Mouse (Mus musculus) liver, embryonic 16.5 days (tissue): ENCODE data around the gene Ctnna2. TPM values are rescaled to one million over a fixed set of nuclear protein-coding genes. Genes with fewer than 3 reads are reported as not detected.

Experiments used
- ATAC-seq: fragments of 200-750 bp; cut with Nextera tagmentation; 2 replicates; pipeline ENCODE4 v1.8.0; 2017; ENCODE audit warnings: low read depth, mild to moderate bottlenecking, moderate number of reproducible peaks, moderate library complexity
- H3K27ac ChIP-seq: fragments of 300-500 bp; sonication (generic); 2 replicates; pipeline ENCODE4 v1.5.1; 2014; ENCODE audit warnings: mild to moderate bottlenecking, low read length
- H3K27me3 ChIP-seq: fragments of 300-500 bp; sonication (generic); 2 replicates; pipeline ENCODE4 v1.6.1; 2014; ENCODE audit warnings: low read depth, low read length, mixed read lengths; ENCODE audit not compliant: control insufficient read depth, insufficient read depth
- H3K36me3 ChIP-seq: fragments of 300-500 bp; sonication (generic); 2 replicates; pipeline ENCODE4 v1.6.1; 2014; ENCODE audit warnings: mild to moderate bottlenecking; ENCODE audit not compliant: control insufficient read depth, insufficient read depth
- H3K4me1 ChIP-seq: fragments of 300-500 bp; sonication (generic); 2 replicates; pipeline ENCODE4 v1.6.1; 2014; ENCODE audit warnings: low read depth, low read length, mixed read lengths; ENCODE audit not compliant: control insufficient read depth
- H3K4me2 ChIP-seq: fragments of 300-500 bp; sonication (generic); 2 replicates; pipeline ENCODE4 v1.6.1; 2014; ENCODE audit warnings: low read depth, low read length, mixed read lengths
- H3K4me3 ChIP-seq: fragments of 300-500 bp; sonication (generic); 2 replicates; pipeline ENCODE4 v1.5.1; 2014; ENCODE audit warnings: low read depth, mild to moderate bottlenecking, low read length
- H3K9ac ChIP-seq: fragments of 300-500 bp; sonication (generic); 2 replicates; pipeline ENCODE4 v1.6.1; 2014; ENCODE audit warnings: low read depth, low read length
- H3K9me3 ChIP-seq: fragments of 300-500 bp; sonication (generic); replicated peaks from 2 replicates; pipeline ENCODE4 v1.6.1; 2016; ENCODE audit warnings: low read length; ENCODE audit not compliant: control insufficient read depth
- WGBS: fragments of 180-500 bp; shearing (Covaris S2); extraction: QIAGEN DNeasy Blood & Tissue Kit; methylation state at CpG from one replicate; pipeline ENCODE4 v1.1.7; 2014; ENCODE audit not compliant: insufficient replicate concordance; 5-methylcytosine and 5-hydroxymethylcytosine counted together
- polyA plus RNA-seq: library from polyadenylated mRNA; unstranded; fragments of >200 nt; fragmentation: Nextera tagmentation; extraction: Ambion mirVana; gene quantifications from 2 replicates; pipeline ENCODE4 v1.2.1, GENCODE M21; 2015

Gene Ctnna2
- polyA plus RNA-seq, 1 experiment from 2014 or later = 0.12 TPM

- Histone ChIP-seq H3K4me3 (no peak overlapping the region), H3K4me1 (no peaks in the 10 kb centered on the region), H3K36me3 (no peaks in the 10 kb centered on the region), H3K27me3 (no peaks in the 10 kb centered on the region), H3K9me3 (no peaks in the 10 kb centered on the region), H3K9ac (no peak overlapping the region), H3K4me2 (no peak overlapping the region), H3K27ac (no peak overlapping the region)
- WGBS = 59% methylated on average over 3 of the region's 3 CpGs
- ATAC-seq = no peak
These were observed 50.1 kb downstream of the Ctnna2 start for GRCm38 (mm10) chr6:77929375-77929774.

- Histone ChIP-seq H3K4me3 (no peak overlapping the region), H3K36me3 (no peaks in the 10 kb centered on the region), H3K9me3 (no peaks in the 10 kb centered on the region), H3K27ac (no peak overlapping the region), H3K9ac (no peak overlapping the region), H3K4me1 (no peaks in the 10 kb centered on the region), H3K4me2 (no peak overlapping the region), H3K27me3 (no peaks in the 10 kb centered on the region)
- no peak for ATAC-seq
- WGBS = 84% methylated on average over 2 of the region's 2 CpGs
These were observed 106.3 kb downstream of the Ctnna2 start for GRCm38 (mm10) chr6:77873150-77873549.

GRCm38 (mm10) chr6:77869313-77869712 lies 110.2 kb downstream of the Ctnna2 start:
- H3K36me3 ChIP-seq = no peaks in the 10 kb centered on the region
- H3K27me3 ChIP-seq = no peaks in the 10 kb centered on the region
- no peak overlapping the region for H3K4me2 ChIP-seq
- no peak for ATAC-seq
- no peak overlapping the region for H3K4me3 ChIP-seq
- 51% methylated on average over 2 of the region's 2 CpGs for WGBS
- no peak overlapping the region for H3K9ac ChIP-seq
- H3K27ac ChIP-seq = no peak overlapping the region
- no peaks in the 10 kb centered on the region for H3K9me3 ChIP-seq
- no peaks in the 10 kb centered on the region for H3K4me1 ChIP-seq

- 54% methylated on average over 3 of the region's 3 CpGs for WGBS
- H3K4me3 ChIP-seq = no peak overlapping the region
These were observed 111.4 kb downstream of the Ctnna2 start for GRCm38 (mm10) chr6:77868119-77868518.

GRCm38 (mm10) chr6:77863379-77863778 lies 116.1 kb downstream of the Ctnna2 start:
- Histone ChIP-seq H3K9ac (no peak overlapping the region), H3K4me2 (no peak overlapping the region), H3K36me3 (no peaks in the 10 kb centered on the region), H3K9me3 (no peaks in the 10 kb centered on the region), H3K27ac (no peak overlapping the region), H3K4me3 (no peak overlapping the region), H3K4me1 (no peaks in the 10 kb centered on the region), H3K27me3 (no peaks in the 10 kb centered on the region)
- WGBS = 59% methylated on average over 2 of the region's 2 CpGs
- no peak for ATAC-seq

More at GRCm38 (mm10) chr6:77868119-77868518, 111.4 kb downstream of the Ctnna2 start:
- no peaks in the 10 kb centered on the region for H3K27me3 ChIP-seq
- no peak overlapping the region for H3K27ac ChIP-seq
- no peak overlapping the region for H3K9ac ChIP-seq
- no peaks in the 10 kb centered on the region for H3K9me3 ChIP-seq
- no peak for ATAC-seq
- H3K36me3 ChIP-seq = no peaks in the 10 kb centered on the region
- no peaks in the 10 kb centered on the region for H3K4me1 ChIP-seq
- H3K4me2 ChIP-seq = no peak overlapping the region

GRCm38 (mm10) chr6:77862781-77863180 lies 116.7 kb downstream of the Ctnna2 start:
- Histone ChIP-seq H3K4me2 (no peak overlapping the region), H3K9me3 (no peaks in the 10 kb centered on the region), H3K27me3 (no peaks in the 10 kb centered on the region), H3K27ac (no peak overlapping the region), H3K4me3 (no peak overlapping the region), H3K4me1 (no peaks in the 10 kb centered on the region), H3K9ac (no peak overlapping the region), H3K36me3 (no peaks in the 10 kb centered on the region)
- ATAC-seq = no peak
- WGBS = 64% methylated on average over 6 of the region's 6 CpGs

GRCm38 (mm10) chr6:77849438-77849837 lies 130.1 kb downstream of the Ctnna2 start:
- Histone ChIP-seq H3K9me3 (no peaks in the 10 kb centered on the region), H3K36me3 (no peaks in the 10 kb centered on the region), H3K27me3 (no peaks in the 10 kb centered on the region), H3K4me3 (no peak overlapping the region), H3K9ac (no peak overlapping the region), H3K4me1 (no peaks in the 10 kb centered on the region), H3K27ac (no peak overlapping the region), H3K4me2 (no peak overlapping the region)
- 73% methylated on average over 1 of the region's 1 CpGs for WGBS
- ATAC-seq = no peak

- no peaks in the 10 kb centered on the region for H3K4me1 ChIP-seq
- no peak overlapping the region for H3K4me3 ChIP-seq
- H3K4me2 ChIP-seq = no peak overlapping the region
- no peak for ATAC-seq
- no peaks in the 10 kb centered on the region for H3K27me3 ChIP-seq
- H3K27ac ChIP-seq = no peak overlapping the region
- no peaks in the 10 kb centered on the region for H3K9me3 ChIP-seq
- H3K36me3 ChIP-seq = no peaks in the 10 kb centered on the region
- no peak overlapping the region for H3K9ac ChIP-seq
These were observed 130.7 kb downstream of the Ctnna2 start for GRCm38 (mm10) chr6:77848796-77849195.

- Histone ChIP-seq H3K27ac (no peak overlapping the region), H3K9me3 (no peaks in the 10 kb centered on the region), H3K4me3 (no peak overlapping the region), H3K27me3 (no peaks in the 10 kb centered on the region), H3K36me3 (no peaks in the 10 kb centered on the region), H3K9ac (no peak overlapping the region), H3K4me1 (no peaks in the 10 kb centered on the region), H3K4me2 (no peak overlapping the region)
- 60% methylated on average over 2 of the region's 2 CpGs for WGBS
- ATAC-seq = no peak
These were observed 131.8 kb downstream of the Ctnna2 start for GRCm38 (mm10) chr6:77847651-77848050.

GRCm38 (mm10) chr6:77839076-77839475 lies 140.4 kb downstream of the Ctnna2 start:
- H3K9ac ChIP-seq = no peak overlapping the region
- H3K27me3 ChIP-seq = no peaks in the 10 kb centered on the region
- H3K36me3 ChIP-seq = no peaks in the 10 kb centered on the region
- no peak overlapping the region for H3K27ac ChIP-seq
- no peaks in the 10 kb centered on the region for H3K9me3 ChIP-seq
- no peak overlapping the region for H3K4me2 ChIP-seq
- no peak overlapping the region for H3K4me3 ChIP-seq
- no peak for ATAC-seq
- H3K4me1 ChIP-seq = no peaks in the 10 kb centered on the region
- 66% methylated on average over 2 of the region's 2 CpGs for WGBS
